15 mouse cellular contexts compared by ENCODE assay signal in genomic region chr17:28954416-28954815, GRCm38 (mm10). TPM values are rescaled to one million over a fixed set of nuclear protein-coding genes. Genes with fewer than 3 reads are reported as not detected.
DNase-seq lines count a peak whose midpoint lies in the region; ATAC-seq lines count a peak whose summit lies in the region.
"Had no signal": no experiment of that assay in that cellular context is flagged by ENCODE, and none has a peak within 500 bp of the region (broad histone marks: within the 10 kb centered on the region; RNA-seq: fewer than 3 reads in every experiment).

No protein-coding gene starts in this region.

- WGBS in heart, embryonic 11.5 days (ENCODE audit: insufficient replicate concordance), result 95% methylated on average over 9 of the region's 9 CpGs
- WGBS in neural tube, embryonic 12.5 days, result 97% methylated on average over 9 of the region's 9 CpGs
- 95% methylated on average over 9 of the region's 9 CpGs for WGBS in limb, embryonic 10.5 days
- WGBS in neural tube, embryonic 14.5 days, result 96% methylated on average over 9 of the region's 9 CpGs

- 0 out of 2 replicates have a peak overlapping the region, but pooled peaks have one; percentile 81 for H3K4me3 ChIP-seq in heart, embryonic 11.5 days (ENCODE audit: low read depth, low read length)
- H3K4me3 ChIP-seq in neural tube, embryonic 12.5 days, result no peak overlapping the region
- 0 out of 2 replicates have a peak overlapping the region, but pooled peaks have one; percentile 73 for H3K4me3 ChIP-seq in limb, embryonic 10.5 days
- H3K4me3 ChIP-seq in neural tube, embryonic 14.5 days (ENCODE audit: low read depth, low read length), result no peak overlapping the region

- H3K36me3 ChIP-seq in heart, embryonic 11.5 days (ENCODE audit: control insufficient read depth, insufficient read depth, low read length), result peaks cover 7% of the 10 kb centered on the region; the same call in 1 of the 2 replicates
- peaks cover 13% of the 10 kb centered on the region; the same call in 1 of the 2 replicates for H3K36me3 ChIP-seq in neural tube, embryonic 12.5 days
- peaks cover 47% of the 10 kb centered on the region for H3K36me3 ChIP-seq in limb, embryonic 10.5 days
- no peaks in the 10 kb centered on the region for H3K36me3 ChIP-seq in neural tube, embryonic 14.5 days (ENCODE audit: control insufficient read depth, insufficient read depth, low read length)

- peaks cover 15% of the 10 kb centered on the region for H3K4me1 ChIP-seq in heart, embryonic 11.5 days (ENCODE audit: control insufficient read depth, insufficient read depth, low read length)
- H3K4me1 ChIP-seq in neural tube, embryonic 12.5 days, result peaks cover 17% of the 10 kb centered on the region
- H3K4me1 ChIP-seq in limb, embryonic 10.5 days, result peaks cover 18% of the 10 kb centered on the region
- H3K4me1 ChIP-seq in neural tube, embryonic 14.5 days (ENCODE audit: control insufficient read depth, insufficient read depth, low read length), result peaks cover 22% of the 10 kb centered on the region

- DNase-seq in heart, postnatal 4 days, result no peak
- DNase-seq in neural tube, embryonic 10.5 days (ENCODE audit: extremely low spot score, low spot score), result no peak
- DNase-seq in limb, embryonic 10.5 days (ENCODE audit: low spot score), result no peak
- DNase-seq in cerebellum, adult 9-11 months, result no peak
- DNase-seq in yolk sac, embryonic 10.5 days (ENCODE audit: low spot score), result no peak
- DNase-seq: B cell, adult 2 months; cerebellum, adult 9-10 months; kidney, adult 2 months had no signal

- no peaks in the 10 kb centered on the region for H3K9me3 ChIP-seq in heart, embryonic 11.5 days (replicated peaks; ENCODE audit: control insufficient read depth, low read length)
- no peaks in the 10 kb centered on the region; the same call in 1 of the 2 replicates for H3K9me3 ChIP-seq in neural tube, embryonic 12.5 days
- H3K9me3 ChIP-seq in limb, embryonic 10.5 days (replicated peaks), result peaks cover 3% of the 10 kb centered on the region; the same call in 1 of the 2 replicates
- no peaks in the 10 kb centered on the region for H3K9me3 ChIP-seq in neural tube, embryonic 14.5 days (ENCODE audit: control insufficient read depth, low read length)

- peak overlapping the region; percentile 18; the same call in 1 of the 2 replicates for H3K9ac ChIP-seq in heart, embryonic 11.5 days (ENCODE audit: low read depth, low read length)
- H3K9ac ChIP-seq in neural tube, embryonic 12.5 days, result no peak overlapping the region
- H3K9ac ChIP-seq in neural tube, embryonic 14.5 days (replicated peaks; ENCODE audit: low read depth, low read length), result no peak overlapping the region

- no peak for ATAC-seq in heart, embryonic 11.5 days (replicated peaks; ENCODE audit: insufficient number of reproducible peaks, low FRiP score, low TSS enrichment)
- ATAC-seq in neural tube, embryonic 12.5 days (ENCODE audit: low FRiP score, low read depth), result no peak
- ATAC-seq in neural tube, embryonic 14.5 days (ENCODE audit: low read depth), result no peak
- ATAC-seq: activated CD4-positive, CD25-positive, alpha-beta regulatory T cell, adult 4 months had no signal

- no peak overlapping the region for H3K27ac ChIP-seq in heart, embryonic 11.5 days (ENCODE audit: low read depth, low read length)
- H3K27ac ChIP-seq in neural tube, embryonic 12.5 days, result no peak overlapping the region
- no peak overlapping the region for H3K27ac ChIP-seq in limb, embryonic 10.5 days
- H3K27ac ChIP-seq in neural tube, embryonic 14.5 days (ENCODE audit: low read depth, low read length), result no peak overlapping the region

- peak overlapping the region; percentile 77 for H3K4me2 ChIP-seq in heart, embryonic 11.5 days
- H3K4me2 ChIP-seq in neural tube, embryonic 12.5 days (replicated peaks), result peak overlapping the region; percentile 75
- H3K4me2 ChIP-seq in neural tube, embryonic 14.5 days (ENCODE audit: low read depth, low read length), result peak overlapping the region; percentile 79; the same call in 1 of the 2 replicates

- no peaks in the 10 kb centered on the region for H3K27me3 ChIP-seq in heart, embryonic 11.5 days (ENCODE audit: control insufficient read depth, insufficient read depth, low read length)
- H3K27me3 ChIP-seq in neural tube, embryonic 12.5 days (replicated peaks), result no peaks in the 10 kb centered on the region
- H3K27me3 ChIP-seq in limb, embryonic 10.5 days (ENCODE audit: low read depth, poor library complexity, severe bottlenecking), result no peaks in the 10 kb centered on the region
- no peaks in the 10 kb centered on the region for H3K27me3 ChIP-seq in neural tube, embryonic 14.5 days (ENCODE audit: control insufficient read depth, insufficient read depth, low read length)

RNA-seq across cellular contexts. Expression of gene Kctd20, which starts 2.7 kb away (rescaled TPM):
- 60.0 and 69.6 TPM in 2 replicates for polyA plus RNA-seq in heart, embryonic 11.5 days (2014; fragmentation: Nextera tagmentation; extraction: Ambion mirVana)
- 10 to 100 TPM; 63.1 to 65.3 TPM for total RNA-seq in heart, postnatal 4 days (2021)
- polyA plus RNA-seq in neural tube, embryonic 12.5 days (2016; fragmentation: Nextera tagmentation; extraction: Ambion mirVana), result 115 and 117 TPM in 2 replicates
- polyA plus RNA-seq in limb, embryonic 10.5 days (2016; fragmentation: Nextera tagmentation; extraction: Ambion mirVana), result 121 and 129 TPM in 2 replicates
- 66.6 and 89.3 TPM in 2 replicates for polyA plus RNA-seq in neural tube, embryonic 14.5 days (2014; fragmentation: Nextera tagmentation; extraction: Ambion mirVana)

RNA-seq across cellular contexts. Expression of gene Pxt1, which starts 10.8 kb away (rescaled TPM):
- polyA plus RNA-seq in heart, embryonic 11.5 days (2014; fragmentation: Nextera tagmentation; extraction: Ambion mirVana), result 0.21 TPM in 1 of 2 replicates, not detected in the other
- total RNA-seq in heart, postnatal 4 days (2021), result not detected
- not detected in 2 replicates for polyA plus RNA-seq in neural tube, embryonic 12.5 days (2016; fragmentation: Nextera tagmentation; extraction: Ambion mirVana)
- polyA plus RNA-seq in limb, embryonic 10.5 days (2016; fragmentation: Nextera tagmentation; extraction: Ambion mirVana), result 0.24 and 0.45 TPM in 2 replicates
- 0.41 TPM in 1 of 2 replicates, not detected in the other for polyA plus RNA-seq in neural tube, embryonic 14.5 days (2014; fragmentation: Nextera tagmentation; extraction: Ambion mirVana)
- total RNA-seq: gastrocnemius, adult 18-20 months; left cerebral cortex, postnatal 10 days; neutrophil, adult 5-6 weeks had no signal

RNA-seq across cellular contexts. Expression of gene 4930539E08Rik, which starts 39.3 kb away (rescaled TPM):
- polyA plus RNA-seq in heart, embryonic 11.5 days (2014; fragmentation: Nextera tagmentation; extraction: Ambion mirVana), result 0.06 TPM in 1 of 2 replicates, not detected in the other
- total RNA-seq in heart, postnatal 4 days (2021), result under 1 TPM in 1 of 2 experiments, not detected in 1; 0.12 TPM
- 0.09 and 0.38 TPM in 2 replicates for polyA plus RNA-seq in neural tube, embryonic 12.5 days (2016; fragmentation: Nextera tagmentation; extraction: Ambion mirVana)
- 0.05 and 0.10 TPM in 2 replicates for polyA plus RNA-seq in limb, embryonic 10.5 days (2016; fragmentation: Nextera tagmentation; extraction: Ambion mirVana)
- polyA plus RNA-seq in neural tube, embryonic 14.5 days (2014; fragmentation: Nextera tagmentation; extraction: Ambion mirVana), result 0.42 and 0.48 TPM in 2 replicates
- total RNA-seq: gastrocnemius, adult 18-20 months had no signal

RNA-seq across cellular contexts. Expression of gene Stk38, which starts 53.4 kb away (rescaled TPM):
- polyA plus RNA-seq in heart, embryonic 11.5 days (2014; fragmentation: Nextera tagmentation; extraction: Ambion mirVana), result 92.7 and 98.4 TPM in 2 replicates
- total RNA-seq in heart, postnatal 4 days (2021), result 10 to 100 TPM; 64.3 to 67.4 TPM
- polyA plus RNA-seq in neural tube, embryonic 12.5 days (2016; fragmentation: Nextera tagmentation; extraction: Ambion mirVana), result 148 and 157 TPM in 2 replicates
- polyA plus RNA-seq in limb, embryonic 10.5 days (2016; fragmentation: Nextera tagmentation; extraction: Ambion mirVana), result 116 and 131 TPM in 2 replicates
- 82.4 and 99.1 TPM in 2 replicates for polyA plus RNA-seq in neural tube, embryonic 14.5 days (2014; fragmentation: Nextera tagmentation; extraction: Ambion mirVana)

Comparison
In these comparisons a context has a peak if more than half of its experiments do, and no peak if none do; other contexts are left out.
1. H3K4me3 ChIP-seq: peak in heart, embryonic 11.5 days (single experiment) and limb, embryonic 10.5 days (single experiment); none in neural tube, embryonic 12.5 days (single experiment) and neural tube, embryonic 14.5 days (single experiment).
2. Peak in every context shown above with its lines, with median percentiles within 50 percentile points of each other: H3K4me2 ChIP-seq.